Mouse (Mus musculus): ENCODE data around the gene Rbfox2. TPM values are rescaled to one million over a fixed set of nuclear protein-coding genes. Genes with fewer than 3 reads are reported as not detected.
A peak's percentile ranks its signal among the peaks of the same experiment; 100 is the strongest.

Gene Rbfox2
- polyA plus RNA-seq, 1 experiment, result 78.3 TPM

GRCm38 (mm10) chr15:77213829-77214228, 93.0 kb downstream of the Rbfox2 start:
- Histone ChIP-seq H3K9me3 (replicated peaks; ENCODE audit: control insufficient read depth, insufficient read depth, low read length, poor library complexity, severe bottlenecking) (no peaks in the 10 kb centered on the region), H3K4me3 (ENCODE audit: low read depth, low read length) (no peak overlapping the region), H3K27me3 (ENCODE audit: control insufficient read depth, insufficient read depth, low read length, poor library complexity, severe bottlenecking) (no peaks in the 10 kb centered on the region), H3K9ac (ENCODE audit: low read depth, poor library complexity, severe bottlenecking) (no peak overlapping the region), H3K4me1 (ENCODE audit: control insufficient read depth, insufficient read depth, low read length) (peaks cover 16% of the 10 kb centered on the region), H3K36me3 (ENCODE audit: control insufficient read depth, insufficient read depth, low read length, poor library complexity, severe bottlenecking) (no peaks in the 10 kb centered on the region), H3K27ac (ENCODE audit: insufficient read depth, low read length) (peak overlapping the region; percentile 8)
- TF ChIP-seq CTCF (IDR thresholded peaks at IDR 0.05; ENCODE audit: low read depth, low read length) (no peak), EP300 (IDR thresholded peaks at IDR 0.05; ENCODE audit: insufficient read depth, low read depth, low read length) (no peak), POLR2A (IDR thresholded peaks at IDR 0.05; ENCODE audit: insufficient read depth, low read length) (no peak)

DNA sequence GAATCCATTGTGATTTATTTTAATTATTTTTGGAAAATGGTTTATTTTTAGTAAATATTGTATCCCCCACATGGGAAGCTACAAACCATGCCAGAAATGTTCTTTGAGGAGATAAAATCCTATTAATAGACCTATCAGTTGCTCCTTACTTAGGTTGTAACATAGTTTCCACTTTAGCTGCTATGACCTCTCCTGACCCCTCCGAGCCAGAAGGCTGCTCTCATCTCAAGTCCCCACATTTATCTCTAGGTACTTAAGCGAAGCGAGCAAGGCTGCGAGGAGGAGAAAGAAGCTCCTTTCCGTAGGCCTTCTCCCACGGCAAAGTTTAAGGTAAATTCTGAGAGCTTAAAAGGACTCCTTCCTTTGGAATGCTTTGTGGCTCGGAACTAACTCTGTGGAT, 94.0 kb downstream of the Rbfox2 start:
- Histone ChIP-seq H3K4me1 (ENCODE audit: control insufficient read depth, insufficient read depth, low read length) (peaks cover 16% of the 10 kb centered on the region), H3K27ac (ENCODE audit: insufficient read depth, low read length) (no peak overlapping the region), H3K36me3 (ENCODE audit: control insufficient read depth, insufficient read depth, low read length, poor library complexity, severe bottlenecking) (no peaks in the 10 kb centered on the region), H3K9me3 (replicated peaks; ENCODE audit: control insufficient read depth, insufficient read depth, low read length, poor library complexity, severe bottlenecking) (no peaks in the 10 kb centered on the region), H3K9ac (ENCODE audit: low read depth, poor library complexity, severe bottlenecking) (no peak overlapping the region), H3K27me3 (ENCODE audit: control insufficient read depth, insufficient read depth, low read length, poor library complexity, severe bottlenecking) (no peaks in the 10 kb centered on the region), H3K4me3 (ENCODE audit: low read depth, low read length) (no peak overlapping the region)
- TF ChIP-seq CTCF (IDR thresholded peaks at IDR 0.05; ENCODE audit: low read depth, low read length), result no peak
- no peak for TF ChIP-seq POLR2A (IDR thresholded peaks at IDR 0.05; ENCODE audit: insufficient read depth, low read length)
- TF ChIP-seq EP300 (IDR thresholded peaks at IDR 0.05; ENCODE audit: insufficient read depth, low read depth, low read length), result no peak

DNA sequence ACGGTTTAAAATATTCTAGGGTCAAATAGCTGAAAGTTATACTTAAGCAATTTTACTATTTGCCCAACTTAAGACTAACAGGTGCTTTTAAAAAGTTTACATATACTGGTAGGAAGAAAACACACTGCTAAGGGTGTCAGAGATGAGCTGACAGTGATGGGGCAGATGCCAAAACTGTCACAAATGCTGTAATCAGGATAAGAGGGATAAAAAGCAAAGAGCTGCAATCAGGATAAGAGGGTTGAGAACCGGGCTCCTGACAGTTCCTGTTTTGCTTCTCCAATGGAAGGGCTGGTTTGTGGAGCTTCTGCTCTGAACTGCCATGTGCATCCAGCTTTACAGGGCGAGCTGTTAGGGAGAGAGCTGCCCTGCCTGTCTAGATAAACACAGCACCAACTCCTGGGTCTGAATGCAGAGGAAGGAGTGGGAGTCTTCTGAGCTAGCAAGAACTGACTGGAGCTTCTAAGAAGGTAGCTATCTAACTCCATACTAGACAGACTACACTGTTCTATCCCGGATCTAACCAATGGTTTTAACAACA, 94.5 kb downstream of the Rbfox2 start:
- Histone ChIP-seq H3K9me3 (replicated peaks; ENCODE audit: control insufficient read depth, insufficient read depth, low read length, poor library complexity, severe bottlenecking) (no peaks in the 10 kb centered on the region), H3K4me3 (ENCODE audit: low read depth, low read length) (no peak overlapping the region), H3K27ac (ENCODE audit: insufficient read depth, low read length) (no peak overlapping the region), H3K36me3 (ENCODE audit: control insufficient read depth, insufficient read depth, low read length, poor library complexity, severe bottlenecking) (no peaks in the 10 kb centered on the region), H3K4me1 (ENCODE audit: control insufficient read depth, insufficient read depth, low read length) (peaks cover 16% of the 10 kb centered on the region), H3K9ac (ENCODE audit: low read depth, poor library complexity, severe bottlenecking) (no peak overlapping the region), H3K27me3 (ENCODE audit: control insufficient read depth, insufficient read depth, low read length, poor library complexity, severe bottlenecking) (no peaks in the 10 kb centered on the region)
- TF ChIP-seq CTCF (IDR thresholded peaks at IDR 0.05; ENCODE audit: low read depth, low read length) (no peak), POLR2A (IDR thresholded peaks at IDR 0.05; ENCODE audit: insufficient read depth, low read length) (no peak), EP300 (IDR thresholded peaks at IDR 0.05; ENCODE audit: insufficient read depth, low read depth, low read length) (no peak)

GRCm38 (mm10) chr15:77206996-77207395, 99.8 kb downstream of the Rbfox2 start:
- Histone ChIP-seq H3K4me1 (ENCODE audit: control insufficient read depth, insufficient read depth, low read length) (peaks cover 6% of the 10 kb centered on the region), H3K27ac (ENCODE audit: insufficient read depth, low read length) (no peak overlapping the region), H3K9me3 (replicated peaks; ENCODE audit: control insufficient read depth, insufficient read depth, low read length, poor library complexity, severe bottlenecking) (peaks cover 6% of the 10 kb centered on the region), H3K4me3 (ENCODE audit: low read depth, low read length) (no peak overlapping the region), H3K36me3 (ENCODE audit: control insufficient read depth, insufficient read depth, low read length, poor library complexity, severe bottlenecking) (no peaks in the 10 kb centered on the region), H3K9ac (ENCODE audit: low read depth, poor library complexity, severe bottlenecking) (no peak overlapping the region), H3K27me3 (ENCODE audit: control insufficient read depth, insufficient read depth, low read length, poor library complexity, severe bottlenecking) (no peaks in the 10 kb centered on the region)
- TF ChIP-seq EP300 (IDR thresholded peaks at IDR 0.05; ENCODE audit: insufficient read depth, low read depth, low read length), result no peak
- TF ChIP-seq POLR2A (IDR thresholded peaks at IDR 0.05; ENCODE audit: insufficient read depth, low read length), result no peak
- TF ChIP-seq CTCF (IDR thresholded peaks at IDR 0.05; ENCODE audit: low read depth, low read length), result no peak

GRCm38 (mm10) chr15:77204951-77205350, 101.9 kb downstream of the Rbfox2 start:
- Histone ChIP-seq H3K27me3 (ENCODE audit: control insufficient read depth, insufficient read depth, low read length, poor library complexity, severe bottlenecking) (no peaks in the 10 kb centered on the region), H3K36me3 (ENCODE audit: control insufficient read depth, insufficient read depth, low read length, poor library complexity, severe bottlenecking) (no peaks in the 10 kb centered on the region; the same call in 1 of the 2 replicates), H3K4me1 (ENCODE audit: control insufficient read depth, insufficient read depth, low read length) (peaks cover 8% of the 10 kb centered on the region), H3K9me3 (replicated peaks; ENCODE audit: control insufficient read depth, insufficient read depth, low read length, poor library complexity, severe bottlenecking) (peaks cover 6% of the 10 kb centered on the region), H3K9ac (ENCODE audit: low read depth, poor library complexity, severe bottlenecking) (no peak overlapping the region), H3K27ac (ENCODE audit: insufficient read depth, low read length) (no peak overlapping the region), H3K4me3 (ENCODE audit: low read depth, low read length) (no peak overlapping the region)
- TF ChIP-seq EP300 (IDR thresholded peaks at IDR 0.05; ENCODE audit: insufficient read depth, low read depth, low read length), result no peak
- TF ChIP-seq POLR2A (IDR thresholded peaks at IDR 0.05; ENCODE audit: insufficient read depth, low read length), result no peak
- no peak for TF ChIP-seq CTCF (IDR thresholded peaks at IDR 0.05; ENCODE audit: low read depth, low read length)

GRCm38 (mm10) chr15:77203255-77203981, 103.4 kb downstream of the Rbfox2 start:
- H3K4me1 ChIP-seq (ENCODE audit: control insufficient read depth, insufficient read depth, low read length), result peaks cover 8% of the 10 kb centered on the region
- H3K27me3 ChIP-seq (ENCODE audit: control insufficient read depth, insufficient read depth, low read length, poor library complexity, severe bottlenecking), result no peaks in the 10 kb centered on the region
- H3K36me3 ChIP-seq (ENCODE audit: control insufficient read depth, insufficient read depth, low read length, poor library complexity, severe bottlenecking), result no peaks in the 10 kb centered on the region; the same call in 1 of the 2 replicates
- TF ChIP-seq POLR2A (IDR thresholded peaks at IDR 0.05; ENCODE audit: insufficient read depth, low read length), result no peak
- no peak for TF ChIP-seq CTCF (IDR thresholded peaks at IDR 0.05; ENCODE audit: low read depth, low read length)
- TF ChIP-seq EP300 (IDR thresholded peaks at IDR 0.05; ENCODE audit: insufficient read depth, low read depth, low read length), result no peak
- peak overlapping the region; percentile 5; the same call in 1 of the 2 replicates for H3K4me3 ChIP-seq (ENCODE audit: low read depth, low read length)
- 0 out of 2 replicates have a peak overlapping the region, but pooled peaks have one; percentile 8 for H3K9ac ChIP-seq (ENCODE audit: low read depth, poor library complexity, severe bottlenecking)
- peak overlapping the region; percentile 38 for H3K27ac ChIP-seq (ENCODE audit: insufficient read depth, low read length)
- H3K9me3 ChIP-seq (replicated peaks; ENCODE audit: control insufficient read depth, insufficient read depth, low read length, poor library complexity, severe bottlenecking), result peaks cover 6% of the 10 kb centered on the region
